Mouse (Mus musculus): Measurements from ENCODE around the gene Qpct. TPM values are rescaled to one million over a fixed set of nuclear protein-coding genes. Genes with fewer than 3 reads are reported as not detected.

Qpct gene
- polyA plus RNA-seq, 1 experiment from 2014 or later, result 13.3 TPM

Other genes starting within 250 kb of the Qpct start
- 16.2 and 20.1 TPM in 2 replicates for gene Heatr5b, start 216.5 kb upstream of the Qpct start, polyA plus RNA-seq (2016; fragmentation: Nextera tagmentation; extraction: Ambion mirVana)
- 32.8 and 33.3 TPM in 2 replicates for gene Gpatch11, start 216.3 kb upstream of the Qpct start, polyA plus RNA-seq (2016; fragmentation: Nextera tagmentation; extraction: Ambion mirVana)
- 7.3 and 9.7 TPM in 2 replicates for gene Eif2ak2, start 169.3 kb upstream of the Qpct start, polyA plus RNA-seq (2016; fragmentation: Nextera tagmentation; extraction: Ambion mirVana)
- gene Sult6b1, start 144.9 kb upstream of the Qpct start, polyA plus RNA-seq (2016; fragmentation: Nextera tagmentation; extraction: Ambion mirVana), result 0.06 and 0.10 TPM in 2 replicates
- 76.7 and 84.9 TPM in 2 replicates for gene Cebpzos, start 135.4 kb upstream of the Qpct start, polyA plus RNA-seq (2016; fragmentation: Nextera tagmentation; extraction: Ambion mirVana)
- 34.5 and 42.4 TPM in 2 replicates for gene Cebpz, start 114.8 kb upstream of the Qpct start, polyA plus RNA-seq (2016; fragmentation: Nextera tagmentation; extraction: Ambion mirVana)
- 62.8 and 71.3 TPM in 2 replicates for gene Ndufaf7, start 114.8 kb upstream of the Qpct start, polyA plus RNA-seq (2016; fragmentation: Nextera tagmentation; extraction: Ambion mirVana)
- gene Prkd3, start 31.1 kb upstream of the Qpct start, polyA plus RNA-seq (2016; fragmentation: Nextera tagmentation; extraction: Ambion mirVana), result 32.3 and 32.8 TPM in 2 replicates